Mouse (Mus musculus): ENCODE measurements at regions not wholly inside any gene's neighbourhood (a gene's known extent, or its start where the extent isn't known, plus 50 kb on each side); places are given as distances from the start of the nearest gene placed in this dataset.
A peak's percentile ranks its signal among the peaks of the same experiment; 100 is the strongest.

DNA sequence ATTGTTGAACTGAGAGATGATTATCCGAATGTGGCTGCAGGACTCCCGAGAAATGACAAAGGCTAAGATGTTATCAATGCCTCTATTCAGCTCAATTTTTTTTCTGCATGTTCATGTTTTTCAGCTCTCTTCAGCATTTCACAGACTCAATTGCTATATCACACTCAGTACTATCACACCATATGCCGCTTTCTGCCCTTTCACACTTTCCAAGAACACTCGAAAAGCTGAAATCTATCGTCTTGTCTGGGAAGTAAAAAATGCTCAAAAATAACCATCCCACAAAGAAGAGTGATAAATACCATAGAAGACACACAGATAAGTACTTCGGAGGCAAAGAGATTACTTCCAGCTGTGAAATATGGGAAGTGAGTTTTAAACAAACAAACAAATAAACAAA, 6398.9 kb upstream of the Gm7489 start:
- peak in 1 of 2 experiments; percentile 5 for DNase-seq (ENCODE audit: low spot score in 2 of 2)

DNA sequence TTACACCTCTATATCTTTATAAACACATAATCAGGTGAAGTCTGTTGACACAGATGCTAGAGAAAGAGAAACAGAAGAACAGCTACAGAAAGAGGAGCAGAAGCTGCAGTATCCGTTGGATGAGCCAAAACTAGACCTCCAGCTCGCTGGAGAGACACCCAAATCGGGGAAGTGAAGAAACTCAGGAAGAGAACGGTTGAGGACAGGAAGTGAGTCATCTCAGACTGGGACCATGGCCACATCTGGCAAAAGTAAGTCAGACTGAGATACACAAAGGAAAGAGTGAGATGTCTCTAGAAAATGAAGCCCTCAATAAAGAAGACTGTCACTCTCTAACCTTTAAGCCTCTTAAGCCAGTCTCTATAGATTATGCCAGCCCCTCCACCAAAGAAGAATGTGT, 6362.8 kb upstream of the Gm7489 start:
- DNase-seq (ENCODE audit: low spot score in 2 of 2), result no peak

Data from layer of hippocampus, adult 8-10 months (tissue).